Comparison of ENCODE assay signal across 20 mouse cellular contexts in genomic region chr6:38072137-38072796, GRCm38 (mm10). TPM values are rescaled to one million over a fixed set of nuclear protein-coding genes. Genes with fewer than 3 reads are reported as not detected.
DNase-seq lines count a peak whose midpoint lies in the region; ATAC-seq and TF ChIP-seq lines count a peak whose summit lies in the region.
"Had no signal": no experiment of that assay in that cellular context is flagged by ENCODE, and none has a peak within 500 bp of the region (broad histone marks: within the 10 kb centered on the region; RNA-seq: fewer than 3 reads in every experiment).

No protein-coding gene starts in this region.

- peaks cover 2% of the 10 kb centered on the region; the same call in 1 of the 2 replicates for H3K4me1 ChIP-seq in liver, adult 2 months (ENCODE audit: control insufficient read depth, insufficient read depth, low read length)
- no peaks in the 10 kb centered on the region; the same call in 1 of the 2 replicates for H3K4me1 ChIP-seq in hindbrain, embryonic 11.5 days (replicated peaks; ENCODE audit: control insufficient read depth, insufficient read depth, low read length)
- H3K4me1 ChIP-seq: stomach, embryonic 15.5 days had no signal

- H3K4me3 ChIP-seq in liver, adult 2 months (ENCODE audit: insufficient read depth, low read depth, low read length) = no peak overlapping the region
- H3K4me3 ChIP-seq in hindbrain, embryonic 11.5 days (ENCODE audit: low read depth, low read length) = no peak overlapping the region
- H3K4me3 ChIP-seq: myocyte; stomach, embryonic 15.5 days had no signal

- no peaks in the 10 kb centered on the region for H3K27me3 ChIP-seq in liver, adult 2 months (ENCODE audit: control insufficient read depth, insufficient read depth, low read length)
- H3K27me3 ChIP-seq in hindbrain, embryonic 11.5 days (ENCODE audit: control insufficient read depth, insufficient read depth, low read length) = no peaks in the 10 kb centered on the region
- H3K27me3 ChIP-seq: stomach, embryonic 15.5 days had no signal

- DNase-seq in liver, adult 2 months (ENCODE audit: extremely low read depth, low read depth, low spot score) = peak; percentile 30
- DNase-seq in liver = no peak
- DNase-seq in kidney, adult 11 months = peak; percentile 80
- peak; percentile 73 to 78 for DNase-seq in kidney, postnatal 25 days
- DNase-seq in adrenal gland, postnatal 14 days = no peak
- DNase-seq in hindbrain, embryonic 11.5 days (ENCODE audit: low spot score) = no peak
- DNase-seq in embryo, embryonic 9.5 days (ENCODE audit: extremely low spot score) = no peak
- DNase-seq: adrenal gland, postnatal 10 days; heart, postnatal 14 days; lung, adult 18-20 months; right cerebral cortex, postnatal 4 days; thymus, postnatal 36 days had no signal

- ATAC-seq in megakaryocyte-erythroid progenitor cell, adult 5-6 weeks (replicated peaks; ENCODE audit: low FRiP score, low TSS enrichment, poor library complexity, severe bottlenecking) = peak; percentile 70
- ATAC-seq in hindbrain, embryonic 11.5 days (ENCODE audit: low FRiP score) = no peak
- ATAC-seq: forebrain, embryonic 16.5 days had no signal

- no peaks in the 10 kb centered on the region for H3K9me3 ChIP-seq in hindbrain, embryonic 11.5 days (ENCODE audit: control insufficient read depth, low read length)
- H3K9me3 ChIP-seq: stomach, embryonic 15.5 days had no signal

- no peaks in the 10 kb centered on the region for H3K36me3 ChIP-seq in liver, adult 2 months (ENCODE audit: control insufficient read depth, insufficient read depth, low read length)
- no peaks in the 10 kb centered on the region for H3K36me3 ChIP-seq in hindbrain, embryonic 11.5 days (ENCODE audit: control insufficient read depth, insufficient read depth, low read length)
- H3K36me3 ChIP-seq: stomach, embryonic 15.5 days had no signal

- TF ChIP-seq CTCF in liver, adult 2 months (IDR thresholded peaks at IDR 0.05; ENCODE audit: low read depth, low read length) = no peak

- H3K79me2 ChIP-seq in liver, adult 2 months (ENCODE audit: control insufficient read depth, insufficient read depth, low read length) = no peaks in the 10 kb centered on the region

- TF ChIP-seq POLR2A in liver, adult 2 months (IDR thresholded peaks at IDR 0.05; ENCODE audit: extremely low read depth, insufficient read depth, low read length) = no peak

- no peak overlapping the region for H3K9ac ChIP-seq in liver, adult 2 months (ENCODE audit: low read depth, low read length)
- H3K9ac ChIP-seq in hindbrain, embryonic 11.5 days (ENCODE audit: low read depth, low read length) = no peak overlapping the region
- H3K9ac ChIP-seq: stomach, embryonic 15.5 days had no signal

- H3K27ac ChIP-seq in liver, adult 2 months (replicated peaks; ENCODE audit: insufficient read depth, low read depth, low read length) = no peak overlapping the region
- no peak overlapping the region for H3K27ac ChIP-seq in hindbrain, embryonic 11.5 days (ENCODE audit: low read depth, low read length)
- H3K27ac ChIP-seq: stomach, embryonic 15.5 days had no signal

- no peak overlapping the region for H3K4me2 ChIP-seq in hindbrain, embryonic 11.5 days (replicated peaks; ENCODE audit: low read depth, low read length)
- H3K4me2 ChIP-seq: stomach, embryonic 15.5 days had no signal

- 58% methylated on average over 5 of the region's 5 CpGs for WGBS in liver, adult 2 months
- 56% methylated on average over 5 of the region's 5 CpGs for WGBS in hindbrain, embryonic 11.5 days

RNA-seq across cellular contexts. Expression of gene Svopl, which starts 25.5 kb away (rescaled TPM):
- total RNA-seq in liver, adult 2 months (2014; rRNA removed) = not detected in 2 replicates
- polyA plus RNA-seq in liver, adult 2 months (2012; rRNA removed) = not detected in 2 replicates
- total RNA-seq in megakaryocyte-erythroid progenitor cell, adult 5-6 weeks (2014; fragmentation: Nextera tagmentation) = not detected in 2 replicates
- not detected in 2 replicates for total RNA-seq in megakaryocyte-erythroid progenitor cell, adult 5-6 weeks (2017)
- 4.4 and 5.3 TPM in 2 replicates for total RNA-seq in adrenal gland, postnatal 14 days (2021)
- 2.6 and 3.4 TPM in 2 replicates for polyA plus RNA-seq in hindbrain, embryonic 11.5 days (2014; fragmentation: Nextera tagmentation; extraction: Ambion mirVana)
- total RNA-seq: common myeloid progenitor, adult 5-6 weeks; megakaryocyte, adult 5-6 weeks had no signal
- polyA plus RNA-seq: myocyte had no signal

RNA-seq across cellular contexts. Expression of gene Tmem213, which starts 36.8 kb away (rescaled TPM):
- not detected in 2 replicates for total RNA-seq in liver, adult 2 months (2014; rRNA removed)
- polyA plus RNA-seq in liver, adult 2 months (2012; rRNA removed) = not detected in 2 replicates
- total RNA-seq in megakaryocyte-erythroid progenitor cell, adult 5-6 weeks (2014; fragmentation: Nextera tagmentation) = not detected in 2 replicates
- total RNA-seq in megakaryocyte-erythroid progenitor cell, adult 5-6 weeks (2017) = not detected in 2 replicates
- total RNA-seq in adrenal gland, postnatal 14 days (2021) = not detected in 2 replicates
- polyA plus RNA-seq in hindbrain, embryonic 11.5 days (2014; fragmentation: Nextera tagmentation; extraction: Ambion mirVana) = not detected in 2 replicates
- total RNA-seq: adrenal gland, postnatal 10 days; common myeloid progenitor, adult 5-6 weeks; gastrocnemius, postnatal 4 days; heart, postnatal 14 days; megakaryocyte, adult 5-6 weeks had no signal
- polyA plus RNA-seq: forebrain, embryonic 16.5 days; large intestine, adult 2 months; myocyte had no signal

RNA-seq across cellular contexts. Expression of gene Atp6v0a4, which starts 52.1 kb away (rescaled TPM):
- total RNA-seq in liver, adult 2 months (2014; rRNA removed) = 0.20 and 0.28 TPM in 2 replicates
- 0.31 and 0.44 TPM in 2 replicates for polyA plus RNA-seq in liver, adult 2 months (2012; rRNA removed)
- total RNA-seq in megakaryocyte-erythroid progenitor cell, adult 5-6 weeks (2014; fragmentation: Nextera tagmentation) = 0.46 and 0.79 TPM in 2 replicates
- total RNA-seq in megakaryocyte-erythroid progenitor cell, adult 5-6 weeks (2017) = 2.5 TPM in 1 of 2 replicates, not detected in the other
- total RNA-seq in adrenal gland, postnatal 14 days (2021) = 4.1 TPM in 2 replicates
- not detected in 2 replicates for polyA plus RNA-seq in hindbrain, embryonic 11.5 days (2014; fragmentation: Nextera tagmentation; extraction: Ambion mirVana)
- total RNA-seq: megakaryocyte, adult 5-6 weeks had no signal

Comparison
In these comparisons a context has a peak if more than half of its experiments do, and no peak if none do; other contexts are left out.
1. DNase-seq: peak in liver, adult 2 months (single experiment), kidney, adult 11 months (single experiment) and kidney, postnatal 25 days (2 of 2); none in liver (single experiment), adrenal gland, postnatal 14 days (single experiment), hindbrain, embryonic 11.5 days (single experiment) and embryo, embryonic 9.5 days (single experiment).